Mouse (Mus musculus): ENCODE results near the gene Mrps33. TPM values are rescaled to one million over a fixed set of nuclear protein-coding genes. Genes with fewer than 3 reads are reported as not detected.

Gene Mrps33
- polyA plus RNA-seq, 1 experiment, result 14.8 TPM

DNA sequence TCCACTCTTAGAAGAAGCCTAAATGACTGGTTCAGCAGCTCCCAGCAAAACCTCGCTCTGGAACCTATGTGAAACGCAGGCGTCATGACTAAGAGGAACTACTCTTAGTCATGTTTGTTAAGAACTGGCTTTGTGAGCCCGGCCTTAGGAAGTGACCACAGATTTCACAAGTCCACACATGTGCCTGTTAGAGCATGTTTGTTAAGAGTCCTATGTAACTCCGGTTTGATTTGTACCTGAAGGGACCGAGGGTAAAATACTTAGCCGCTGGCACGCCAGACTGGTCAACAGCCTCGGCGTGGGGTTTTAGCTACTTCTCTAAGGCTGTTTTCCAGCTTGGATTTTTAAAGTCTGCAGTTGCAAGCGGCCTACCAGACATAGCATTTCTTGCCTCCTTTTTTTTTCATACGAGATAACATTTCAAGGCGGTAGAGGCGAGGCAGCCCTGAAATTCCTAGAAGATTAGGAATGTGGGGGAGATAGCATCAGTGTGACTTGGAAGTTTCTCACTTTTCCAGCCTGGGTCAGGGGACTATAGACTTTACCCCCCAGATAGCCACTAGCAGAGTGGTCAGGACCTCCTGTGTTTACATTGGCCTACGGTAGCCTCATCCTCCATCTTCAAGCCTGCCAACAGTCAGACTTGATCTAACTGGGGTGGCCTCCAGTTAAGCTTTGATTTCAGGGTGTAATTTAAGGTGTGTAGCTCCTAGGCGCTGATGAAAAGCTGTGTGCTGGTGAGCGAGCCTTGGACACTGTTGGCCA lies 28.8 kb downstream of the Mrps33 start:
- Histone ChIP-seq H3K9me3 (no peaks in the 10 kb centered on the region), H3K36me3 (replicated peaks; ENCODE audit: low read length) (no peaks in the 10 kb centered on the region), H3K27me3 (replicated peaks) (no peaks in the 10 kb centered on the region), H3K4me3 (replicated peaks) (peak overlapping the region; percentile 90), H3K4me1 (peaks cover 26% of the 10 kb centered on the region)
- TF ChIP-seq GATA1 (IDR thresholded peaks at IDR 0.05; ENCODE audit: borderline replicate concordance, low read length) (no peak), FLI1 (IDR thresholded peaks at IDR 0.05; ENCODE audit: low read length) (no peak)

DNA sequence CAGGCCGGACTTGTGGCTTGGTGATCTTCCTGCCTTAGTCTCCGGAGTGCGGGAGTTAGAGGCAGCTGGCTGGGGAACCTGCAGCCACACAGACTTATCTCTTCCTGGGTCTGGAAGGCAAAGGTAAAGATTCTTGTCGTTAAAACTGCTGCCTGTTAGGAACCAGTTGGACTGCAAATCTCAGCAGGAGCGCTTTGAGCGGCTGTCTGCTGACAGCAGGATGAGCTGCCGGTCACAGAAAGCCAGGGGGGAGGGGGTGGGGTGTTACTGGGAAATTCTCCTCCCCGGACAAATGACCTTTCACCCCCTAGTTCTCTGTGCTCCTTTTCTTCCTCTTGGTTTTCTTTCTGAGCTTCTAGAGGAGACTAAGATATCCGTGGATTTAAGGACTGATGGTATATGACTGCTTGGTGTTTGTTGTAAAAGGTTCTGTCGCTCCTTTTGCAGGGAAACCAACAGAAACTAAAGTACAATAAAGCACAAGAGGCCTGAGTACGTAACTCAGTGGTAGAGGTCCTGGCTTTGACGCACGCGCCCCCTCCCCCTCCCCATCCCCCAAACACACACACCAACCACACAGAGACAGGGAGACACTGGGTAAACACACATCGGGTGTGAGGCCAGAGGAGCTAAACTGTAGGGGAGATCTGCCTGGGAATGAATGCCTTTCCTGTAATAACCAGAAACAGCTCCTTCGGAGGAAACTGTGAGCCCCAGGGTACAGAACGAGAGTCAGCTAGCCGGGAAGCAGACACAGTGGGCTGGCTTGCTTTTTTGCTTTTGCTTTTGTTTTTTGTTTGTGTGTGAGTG lies 29.7 kb downstream of the Mrps33 start:
- no peaks in the 10 kb centered on the region for H3K36me3 ChIP-seq (replicated peaks; ENCODE audit: low read length)
- no peaks in the 10 kb centered on the region for H3K9me3 ChIP-seq
- H3K4me3 ChIP-seq (replicated peaks), result peak overlapping the region; percentile 90
- H3K4me1 ChIP-seq, result peaks cover 26% of the 10 kb centered on the region
- H3K27me3 ChIP-seq (replicated peaks), result peaks cover 2% of the 10 kb centered on the region
- TF ChIP-seq GATA1 (IDR thresholded peaks at IDR 0.05; ENCODE audit: borderline replicate concordance, low read length), result no peak
- no peak for TF ChIP-seq FLI1 (IDR thresholded peaks at IDR 0.05; ENCODE audit: low read length)

DNA sequence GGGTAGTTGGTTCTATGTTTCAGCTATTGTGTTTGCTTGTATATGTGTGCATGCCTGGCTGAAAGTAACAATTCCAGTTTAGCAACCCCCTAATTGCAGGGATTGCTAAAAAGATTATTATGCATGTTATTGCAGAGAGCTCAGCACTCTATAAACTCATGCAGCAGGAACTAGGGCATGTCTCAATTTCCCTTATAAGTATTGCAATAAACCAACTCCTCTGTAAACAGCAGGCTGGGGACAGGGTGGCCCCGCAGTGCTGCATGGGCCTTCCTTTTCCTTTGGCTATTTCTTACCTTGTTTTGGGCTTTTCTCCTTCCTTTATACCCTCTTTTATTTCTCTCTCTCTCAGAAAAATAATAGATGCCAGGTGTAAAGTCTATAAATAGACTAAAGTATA lies 32.3 kb downstream of the Mrps33 start:
- TF ChIP-seq FLI1 (IDR thresholded peaks at IDR 0.05; ENCODE audit: low read length) (no peak), GATA1 (IDR thresholded peaks at IDR 0.05; ENCODE audit: borderline replicate concordance, low read length) (no peak)
- no peaks in the 10 kb centered on the region for H3K36me3 ChIP-seq (replicated peaks; ENCODE audit: low read length)
- no peaks in the 10 kb centered on the region for H3K9me3 ChIP-seq
- H3K27me3 ChIP-seq (replicated peaks), result peaks cover 2% of the 10 kb centered on the region
- H3K4me1 ChIP-seq, result peaks cover 23% of the 10 kb centered on the region
- no peak overlapping the region for H3K4me3 ChIP-seq (replicated peaks)

DNA sequence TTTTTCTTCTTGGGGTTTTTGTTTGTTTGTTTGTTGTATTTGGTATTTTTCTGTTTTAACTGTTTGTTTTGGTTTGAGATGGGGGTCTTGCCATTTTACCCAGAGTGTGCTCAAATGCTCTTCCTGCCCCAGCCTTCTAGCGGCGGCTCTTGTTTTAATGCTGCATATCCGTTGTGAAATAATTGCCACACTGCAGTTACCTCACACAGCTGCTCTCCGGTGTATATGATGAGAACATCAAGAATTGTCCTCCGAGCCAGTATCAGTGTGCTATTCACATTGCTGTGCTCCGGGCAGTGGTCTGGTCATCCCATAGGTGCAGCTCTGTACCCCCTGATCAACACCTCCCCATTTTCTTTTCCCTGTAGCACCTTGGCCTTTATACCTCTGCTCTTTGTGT lies 34.5 kb downstream of the Mrps33 start:
- Histone ChIP-seq H3K4me3 (replicated peaks) (no peak overlapping the region), H3K27me3 (replicated peaks) (peaks cover 2% of the 10 kb centered on the region), H3K36me3 (replicated peaks; ENCODE audit: low read length) (no peaks in the 10 kb centered on the region), H3K9me3 (no peaks in the 10 kb centered on the region), H3K4me1 (peaks cover 9% of the 10 kb centered on the region)
- TF ChIP-seq GATA1 (IDR thresholded peaks at IDR 0.05; ENCODE audit: borderline replicate concordance, low read length) (no peak), FLI1 (IDR thresholded peaks at IDR 0.05; ENCODE audit: low read length) (no peak)

DNA sequence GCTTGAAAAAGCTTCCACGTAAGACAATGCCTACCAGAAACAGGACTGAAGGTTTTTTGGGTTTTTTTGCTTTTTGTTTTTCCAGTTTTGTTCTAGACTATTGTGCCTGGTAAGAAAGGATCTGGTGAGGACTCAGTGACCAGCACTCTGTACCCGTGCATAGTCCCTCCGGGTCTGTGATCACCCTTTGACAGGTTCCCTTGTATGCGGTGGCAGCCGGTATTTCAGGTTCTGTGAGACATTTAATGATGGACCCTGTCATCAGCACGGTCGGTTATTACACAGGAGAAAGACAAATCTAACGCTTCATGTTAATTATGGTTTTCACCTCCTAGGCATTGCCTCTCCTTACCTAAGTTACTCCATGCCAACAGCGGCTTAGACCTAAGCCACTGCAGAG lies 35.8 kb downstream of the Mrps33 start:
- H3K4me1 ChIP-seq, result no peaks in the 10 kb centered on the region
- no peaks in the 10 kb centered on the region for H3K36me3 ChIP-seq (replicated peaks; ENCODE audit: low read length)
- no peak for TF ChIP-seq FLI1 (IDR thresholded peaks at IDR 0.05; ENCODE audit: low read length)
- no peak for TF ChIP-seq GATA1 (IDR thresholded peaks at IDR 0.05; ENCODE audit: borderline replicate concordance, low read length)
- peaks cover 2% of the 10 kb centered on the region for H3K27me3 ChIP-seq (replicated peaks)
- no peaks in the 10 kb centered on the region for H3K9me3 ChIP-seq
- H3K4me3 ChIP-seq (replicated peaks), result no peak overlapping the region

DNA sequence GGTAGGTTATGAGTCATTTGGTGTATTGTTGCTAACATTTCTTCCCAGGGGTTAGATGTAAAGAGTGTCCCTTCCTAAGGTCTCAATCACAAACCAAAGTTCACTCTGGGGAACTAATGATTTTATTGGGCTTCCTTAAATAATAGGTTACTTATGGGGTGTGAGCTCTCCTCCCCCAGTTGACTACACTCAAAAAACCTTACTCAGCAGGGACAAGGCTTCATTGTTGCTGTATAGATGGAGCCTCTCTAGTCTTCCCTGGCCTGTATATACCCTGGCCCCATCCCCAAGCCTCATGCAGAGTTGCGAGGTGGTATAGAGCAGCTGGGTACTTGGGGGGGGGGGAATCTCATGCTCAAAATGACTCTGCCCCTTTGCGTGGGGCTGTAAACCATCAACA lies 53.6 kb downstream of the Mrps33 start:
- peaks cover 8% of the 10 kb centered on the region; the same call in 1 of the 2 replicates for H3K9me3 ChIP-seq
- no peaks in the 10 kb centered on the region for H3K4me1 ChIP-seq
- TF ChIP-seq GATA1 (IDR thresholded peaks at IDR 0.05; ENCODE audit: borderline replicate concordance, low read length) (no peak), FLI1 (IDR thresholded peaks at IDR 0.05; ENCODE audit: low read length) (no peak)
- H3K4me3 ChIP-seq (replicated peaks), result no peak overlapping the region
- H3K27me3 ChIP-seq (replicated peaks), result peaks cover 7% of the 10 kb centered on the region
- no peaks in the 10 kb centered on the region for H3K36me3 ChIP-seq (replicated peaks; ENCODE audit: low read length)

Other genes with a start within 250 kb of the Mrps33 start
- gene Adck2, start 237.1 kb downstream of the Mrps33 start, polyA plus RNA-seq (2012; ENCODE audit: insufficient read depth, low replicate concordance), result 5.2 and 7.5 TPM in 2 replicates
- not detected in 2 replicates for gene Gm42420, start 225.2 kb downstream of the Mrps33 start, polyA plus RNA-seq (2012; ENCODE audit: insufficient read depth, low replicate concordance)
- 143 and 223 TPM in 2 replicates for gene Ndufb2, start 218.4 kb downstream of the Mrps33 start, polyA plus RNA-seq (2012; ENCODE audit: insufficient read depth, low replicate concordance)
- 0.54 and 0.84 TPM in 2 replicates for gene Braf, start 85.5 kb downstream of the Mrps33 start, polyA plus RNA-seq (2012; ENCODE audit: insufficient read depth, low replicate concordance)
- not detected in 2 replicates for gene Tmem178b, start 62.3 kb upstream of the Mrps33 start, polyA plus RNA-seq (2012; ENCODE audit: insufficient read depth, low replicate concordance)